Mouse (Mus musculus) kidney, adult 18-20 months (tissue): ENCODE measurements around the gene Dnttip1.
"Not testable (repeated sequence)": the region's sequence is repeated elsewhere in the genome, so short reads cannot be mapped to it uniquely, and the experiment has no call there.

ENCODE experiments used
- DNase-seq: peaks from one replicate; pipeline ENCODE4 v3.0.0; 2021

Gene Dnttip1

GRCm38 (mm10) chr2:164745843-164746479 lies at the start of gene Dnttip1, which contains the start of gene Wfdc3:
Gene Dnttip1 (plus strand): TSS chr2:164745983.
Gene Wfdc3 (minus strand): TSS chr2:164745931.
- peak; percentile 95 for DNase-seq

- DNase-seq: no peak
Observed at GRCm38 (mm10) chr2:164698201-164698600, 47.6 kb upstream of the Dnttip1 start, which contains the start of gene Spint4. Gene Spint4 (plus strand): TSS chr2:164698501.

- no peak for DNase-seq
Observed at GRCm38 (mm10) chr2:164700959-164701358, 44.8 kb upstream of the Dnttip1 start.

GRCm38 (mm10) chr2:164701761-164702160 lies 44.0 kb upstream of the Dnttip1 start:
- DNase-seq: no peak

- DNase-seq: no peak
Observed at GRCm38 (mm10) chr2:164704235-164704634, 41.5 kb upstream of the Dnttip1 start.

- DNase-seq: no peak
Observed at GRCm38 (mm10) chr2:164705328-164705727, 40.5 kb upstream of the Dnttip1 start.

- no peak for DNase-seq
Observed at GRCm38 (mm10) chr2:164705991-164706390, 39.8 kb upstream of the Dnttip1 start.

GRCm38 (mm10) chr2:164715005-164715404 lies 30.8 kb upstream of the Dnttip1 start, which contains the start of gene Spint5:
Gene Spint5 (plus strand): TSS chr2:164715305.
- no peak for DNase-seq

GRCm38 (mm10) chr2:164716194-164716786 lies 29.5 kb upstream of the Dnttip1 start:
- not testable (repeated sequence) for DNase-seq

- no peak for DNase-seq
Observed at GRCm38 (mm10) chr2:164723276-164723675, 22.5 kb upstream of the Dnttip1 start.

GRCm38 (mm10) chr2:164725895-164726619 lies 19.7 kb upstream of the Dnttip1 start:
- DNase-seq: peak; percentile 74

GRCm38 (mm10) chr2:164731719-164732118 lies 14.1 kb upstream of the Dnttip1 start:
- DNase-seq: no peak

- DNase-seq: no peak
Observed at GRCm38 (mm10) chr2:164733259-164733658, 12.5 kb upstream of the Dnttip1 start.

GRCm38 (mm10) chr2:164734839-164735238 lies 10.9 kb upstream of the Dnttip1 start:
- no peak for DNase-seq

GRCm38 (mm10) chr2:164735446-164735845 lies 10.3 kb upstream of the Dnttip1 start:
- DNase-seq: no peak

GRCm38 (mm10) chr2:164737377-164738090 lies 8.2 kb upstream of the Dnttip1 start:
- DNase-seq: peak; percentile 14

GRCm38 (mm10) chr2:164739876-164740275 lies 5.9 kb upstream of the Dnttip1 start:
- DNase-seq: no peak

GRCm38 (mm10) chr2:164744987-164745386 lies 796 bp upstream of the Dnttip1 start:
- DNase-seq: no peak

GRCm38 (mm10) chr2:164746693-164747092 lies 910 bp downstream of the Dnttip1 start:
- DNase-seq: no peak

GRCm38 (mm10) chr2:164748191-164748590 lies 2.4 kb downstream of the Dnttip1 start:
- no peak for DNase-seq

GRCm38 (mm10) chr2:164748991-164749390 lies 3.2 kb downstream of the Dnttip1 start:
- no peak for DNase-seq

- DNase-seq: no peak
Observed at GRCm38 (mm10) chr2:164752454-164752853, 6.7 kb downstream of the Dnttip1 start.

- no peak for DNase-seq
Observed at GRCm38 (mm10) chr2:164754105-164754504, 8.3 kb downstream of the Dnttip1 start.
